Mouse (Mus musculus) common myeloid progenitor, adult 5-6 weeks (primary cell): ENCODE data around the gene Mmp21. TPM values are rescaled to one million over a fixed set of nuclear protein-coding genes. Genes with fewer than 3 reads are reported as not detected.

Source experiments
- ATAC-seq: replicated peaks from 2 replicates; pipeline ENCODE4 v1.8.0; 2016; ENCODE audit warnings: low read depth, mild to moderate bottlenecking, moderate TSS enrichment, inconsistent platforms; ENCODE audit not compliant: poor library complexity, severe bottlenecking
- total RNA-seq: library from RNA; stranded (forward); fragments of 200-1000, 187-1606 nt; gene quantifications from 2 replicates; pipeline ENCODE4 v1.2.3, GENCODE M21; 2017

Gene Mmp21
- total RNA-seq, 1 experiment from 2014 or later: not detected

DNA sequence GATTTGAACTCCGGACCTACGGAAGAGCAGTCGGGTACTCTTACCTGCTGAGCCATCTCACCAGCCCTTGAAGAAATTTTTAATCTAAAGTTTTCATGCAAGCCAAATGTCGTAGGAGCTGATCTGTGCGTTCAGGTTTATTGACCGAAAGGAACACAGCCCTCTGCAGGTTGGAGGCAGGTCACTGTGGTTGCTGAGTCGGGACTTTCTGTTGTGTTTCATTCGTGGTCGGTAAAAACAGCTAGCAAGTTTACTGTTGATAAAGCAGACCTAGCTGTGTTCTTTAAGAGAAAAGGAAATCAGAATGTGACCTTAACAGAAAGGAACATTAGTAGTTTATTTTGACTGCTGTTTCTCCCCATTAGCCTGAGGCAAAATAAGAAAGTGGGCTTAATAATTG, 9.9 kb downstream of the Mmp21 start:
- no peak for ATAC-seq

- ATAC-seq: peak; percentile 42; the same call in 1 of the 2 replicates
These were observed 10.8 kb downstream of the Mmp21 start for GRCm38 (mm10) chr7:133669071-133669470.

- ATAC-seq: no peak
These were observed 17.4 kb downstream of the Mmp21 start for GRCm38 (mm10) chr7:133662467-133662866.

GRCm38 (mm10) chr7:133645716-133646115, 34.1 kb downstream of the Mmp21 start:
- ATAC-seq: no peak

- no peak for ATAC-seq
These were observed 41.0 kb downstream of the Mmp21 start for GRCm38 (mm10) chr7:133638821-133639220.

DNA sequence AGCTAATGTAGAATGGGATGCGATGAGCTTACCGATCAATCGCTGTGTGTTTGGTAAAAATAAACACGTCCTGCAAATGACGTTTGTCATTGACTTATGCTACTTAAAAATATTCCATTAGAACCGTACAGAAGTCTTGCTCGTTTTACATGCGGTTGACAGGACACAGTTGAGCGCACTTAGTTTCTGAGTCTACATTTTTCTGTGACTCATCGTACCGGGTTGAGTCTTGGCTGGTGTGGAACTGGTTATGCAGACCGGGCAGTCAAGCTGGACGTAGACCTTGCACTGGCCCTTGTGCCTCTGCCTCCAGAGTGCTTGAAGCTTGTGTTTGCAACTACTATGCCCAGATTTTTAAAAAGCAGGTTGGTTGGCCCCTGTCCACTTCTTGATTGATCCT, 41.6 kb downstream of the Mmp21 start:
- ATAC-seq: no peak

- ATAC-seq: peak; percentile 93
These were observed 42.2 kb downstream of the Mmp21 start, which contains the start of gene Edrf1 for GRCm38 (mm10) chr7:133637361-133638305. TSS of gene Edrf1 (plus strand) at chr7:133637543.

- peak; percentile 57 for ATAC-seq
These were observed 43.0 kb downstream of the Mmp21 start for GRCm38 (mm10) chr7:133636738-133637352.

- no peak for ATAC-seq
These were observed 44.8 kb downstream of the Mmp21 start for GRCm38 (mm10) chr7:133634932-133635650.

DNA sequence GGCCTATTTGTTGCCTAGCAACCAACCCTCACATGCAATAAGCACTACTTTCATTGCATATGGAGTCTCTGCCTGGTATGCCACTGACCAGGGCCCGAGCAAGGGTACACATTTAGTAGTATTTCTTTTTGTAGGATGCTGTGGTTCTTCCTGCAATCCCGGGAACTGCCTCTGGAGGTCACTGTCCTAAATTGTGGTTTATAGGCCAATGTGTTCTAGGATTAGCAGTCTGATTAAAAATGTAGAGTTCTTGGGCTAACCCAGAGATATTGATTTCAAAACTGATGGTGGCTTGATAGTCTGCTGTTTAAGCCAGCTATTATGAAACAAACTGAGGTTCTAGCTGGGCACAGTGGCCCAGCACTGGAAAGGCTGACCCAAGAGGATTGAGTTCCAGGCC, 47.4 kb downstream of the Mmp21 start:
- peak; percentile 31 for ATAC-seq

DNA sequence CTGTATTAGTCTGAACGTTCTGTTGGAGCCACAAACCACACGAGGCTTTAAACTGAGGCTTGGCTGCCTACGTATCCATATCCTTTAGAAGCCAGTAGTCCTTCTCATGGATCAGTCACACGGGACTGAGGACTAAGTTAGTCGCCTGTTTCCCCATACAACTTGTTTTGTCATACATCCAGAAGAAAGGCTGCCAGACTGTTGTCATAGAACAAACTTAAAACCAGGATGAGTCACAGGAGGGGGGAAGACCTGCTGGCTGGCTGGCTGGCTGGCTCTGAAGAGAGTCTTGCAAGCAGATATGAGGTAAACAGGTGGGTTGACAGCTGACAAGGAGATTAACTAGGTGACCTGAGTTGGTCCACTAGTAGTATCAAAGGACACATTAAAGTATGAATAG, 49.0 kb downstream of the Mmp21 start:
- ATAC-seq: no peak

DNA sequence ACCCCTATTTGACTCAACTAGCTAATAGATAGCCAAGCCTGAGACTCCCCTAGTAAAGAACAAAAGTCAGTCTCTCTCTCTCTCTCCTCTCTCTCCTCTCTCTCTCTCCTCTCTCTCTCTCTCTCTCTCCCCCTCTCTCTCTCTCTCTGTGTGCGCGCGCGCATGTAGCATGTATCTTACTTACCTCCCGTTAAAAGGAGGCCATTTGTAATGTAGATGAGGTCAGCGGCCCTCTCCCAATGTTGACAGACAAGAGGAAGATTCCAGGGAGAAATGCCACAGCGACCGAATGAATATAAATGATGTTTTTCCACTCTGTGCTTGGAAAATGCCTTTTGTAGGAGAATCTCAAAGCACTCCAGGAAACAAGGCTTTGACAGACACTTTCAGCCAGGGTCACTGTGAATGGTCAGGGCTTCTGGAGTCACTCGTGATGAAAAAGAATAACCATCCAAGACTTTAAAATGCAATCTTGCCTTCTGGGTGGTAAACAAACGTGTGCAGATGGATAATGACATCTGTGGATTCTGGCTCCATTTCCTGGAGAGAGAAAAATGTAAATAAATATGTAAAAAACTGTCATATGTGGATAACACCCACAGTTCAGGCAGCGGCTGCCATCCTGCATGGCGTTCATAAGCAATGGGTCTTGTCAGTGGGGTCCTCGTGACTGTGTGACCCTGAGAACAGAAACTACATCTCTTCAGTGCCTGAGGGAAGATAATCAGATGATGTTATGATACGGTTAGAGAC, 52.5 kb downstream of the Mmp21 start:
- ATAC-seq: no peak

Other genes with a start within 250 kb of the Mmp21 start
- not detected in 2 replicates for gene Tex36, start 77.9 kb downstream of the Mmp21 start, total RNA-seq
- 31.3 and 35.5 TPM in 2 replicates for gene Edrf1, start 42.5 kb downstream of the Mmp21 start, total RNA-seq
- 130 and 142 TPM in 2 replicates for gene Bccip, start 29.3 kb upstream of the Mmp21 start, total RNA-seq
- 21.7 and 37.6 TPM in 2 replicates for gene Uros, start 30.0 kb upstream of the Mmp21 start, total RNA-seq
- gene Fank1, start 96.8 kb upstream of the Mmp21 start, total RNA-seq: 1.6 TPM in 1 of 2 replicates, not detected in the other
- gene Dhx32, start 102.7 kb upstream of the Mmp21 start, total RNA-seq: 24.6 and 31.0 TPM in 2 replicates